Mouse (Mus musculus): Measurements from ENCODE around the gene Cysltr2.

GRCm38 (mm10) chr14:73087247-73087646, 38.3 kb upstream of the Cysltr2 start:
- TF ChIP-seq TCF12 (IDR thresholded peaks at IDR 0.05; ENCODE audit: insufficient read depth, poor library complexity, severe bottlenecking) (no peak), POLR2A (IDR thresholded peaks at IDR 0.05; ENCODE audit: insufficient read length, low read depth) (no peak), USF1 (IDR thresholded peaks at IDR 0.05; ENCODE audit: low read depth) (no peak)

All from myocyte (in vitro differentiated cells).